ENCODE assay signal across 8 mouse cellular contexts in genomic region chr1:153308915-153309296, GRCm38 (mm10). TPM values are rescaled to one million over a fixed set of nuclear protein-coding genes. Genes with fewer than 3 reads are reported as not detected.
DNase-seq lines count a peak whose midpoint lies in the region; ATAC-seq and TF ChIP-seq lines count a peak whose summit lies in the region.

No protein-coding gene starts in this region.

- no peak for TF ChIP-seq CTCF in left cerebral cortex, adult 2 months (IDR thresholded peaks at IDR 0.05)
- TF ChIP-seq CTCF in brain, embryonic 14.5 days (IDR thresholded peaks at IDR 0.05; ENCODE audit: borderline replicate concordance, extremely low read depth, insufficient read depth, insufficient read length), result no peak

- 0 out of 2 replicates have a peak overlapping the region, but pooled peaks have one; percentile 39 for H3K9ac ChIP-seq in heart, embryonic 11.5 days (ENCODE audit: low read depth, low read length)
- no peak overlapping the region for H3K9ac ChIP-seq in limb, embryonic 15.5 days
- H3K9ac ChIP-seq in stomach, embryonic 15.5 days, result no peak overlapping the region

- intact Hi-C loops in left cerebral cortex, adult 2 months (cut with DNase I), result loop anchor here (1.0 to 2.0 kb wide), 2 partner anchors 21 to 24 kb away; partner anchors contain the start of gene Lamc1

- 56% methylated on average over 10 of the region's 10 CpGs for WGBS in heart, embryonic 11.5 days (ENCODE audit: insufficient replicate concordance)
- WGBS in limb, embryonic 15.5 days, result 39% methylated on average over 10 of the region's 10 CpGs
- 52% methylated on average over 10 of the region's 10 CpGs for WGBS in stomach, embryonic 15.5 days

- TF ChIP-seq POLR2A in brain, embryonic 14.5 days (IDR thresholded peaks at IDR 0.05; ENCODE audit: borderline replicate concordance, extremely low read depth, insufficient read depth, insufficient read length, poor library complexity, severe bottlenecking), result no peak

- DNase-seq in left cerebral cortex, adult 2 months (ENCODE audit: extremely low spot score in 1 of 2, low spot score in 2 of 2), result no peak
- DNase-seq in left cerebral cortex, adult 11 months (ENCODE audit: low spot score), result no peak
- DNase-seq in brain, embryonic 14.5 days (ENCODE audit: low read depth), result peak; percentile 73
- no peak for DNase-seq in cerebellum, adult 9-10 months
- no peak for DNase-seq in adrenal gland, adult 8-10 months

- H3K9me3 ChIP-seq in heart, embryonic 11.5 days (replicated peaks; ENCODE audit: control insufficient read depth, low read length), result no peaks in the 10 kb centered on the region
- H3K9me3 ChIP-seq in limb, embryonic 15.5 days, result no peaks in the 10 kb centered on the region
- H3K9me3 ChIP-seq in stomach, embryonic 15.5 days, result no peaks in the 10 kb centered on the region

- H3K27ac ChIP-seq in left cerebral cortex, adult 2 months, result peak overlapping the region; percentile 77
- H3K27ac ChIP-seq in heart, embryonic 11.5 days (ENCODE audit: low read depth, low read length), result peak overlapping the region; percentile 68; the same call in 1 of the 2 replicates
- peak overlapping the region; percentile 80 for H3K27ac ChIP-seq in limb, embryonic 15.5 days
- peak overlapping the region; percentile 86 for H3K27ac ChIP-seq in stomach, embryonic 15.5 days

- ATAC-seq in heart, embryonic 11.5 days (replicated peaks; ENCODE audit: insufficient number of reproducible peaks, low FRiP score, low TSS enrichment), result no peak
- peak; percentile 66 for ATAC-seq in limb, embryonic 15.5 days (ENCODE audit: insufficient number of reproducible peaks, low FRiP score, low TSS enrichment, low read depth)
- no peak for ATAC-seq in stomach, embryonic 15.5 days (ENCODE audit: insufficient read depth, low FRiP score, low read depth)

- H3K27me3 ChIP-seq in heart, embryonic 11.5 days (ENCODE audit: control insufficient read depth, insufficient read depth, low read length), result no peaks in the 10 kb centered on the region
- H3K27me3 ChIP-seq in limb, embryonic 15.5 days, result no peaks in the 10 kb centered on the region
- H3K27me3 ChIP-seq in stomach, embryonic 15.5 days (replicated peaks), result no peaks in the 10 kb centered on the region

- H3K4me3 ChIP-seq in left cerebral cortex, adult 2 months, result no peak overlapping the region
- H3K4me3 ChIP-seq in heart, embryonic 11.5 days (ENCODE audit: low read depth, low read length), result no peak overlapping the region
- H3K4me3 ChIP-seq in limb, embryonic 15.5 days, result no peak overlapping the region
- H3K4me3 ChIP-seq in stomach, embryonic 15.5 days (replicated peaks), result no peak overlapping the region

- H3K36me3 ChIP-seq in heart, embryonic 11.5 days (ENCODE audit: control insufficient read depth, insufficient read depth, low read length), result no peaks in the 10 kb centered on the region
- H3K36me3 ChIP-seq in limb, embryonic 15.5 days, result 0 out of 2 replicates have a peak, but pooled peaks cover 2% of the 10 kb centered on the region
- peaks cover 3% of the 10 kb centered on the region; the same call in 1 of the 2 replicates for H3K36me3 ChIP-seq in stomach, embryonic 15.5 days

- H3K4me2 ChIP-seq in heart, embryonic 11.5 days, result 0 out of 2 replicates have a peak overlapping the region, but pooled peaks have one; percentile 24
- H3K4me2 ChIP-seq in limb, embryonic 15.5 days, result peak overlapping the region; percentile 28
- peak overlapping the region; percentile 29; the same call in 1 of the 2 replicates for H3K4me2 ChIP-seq in stomach, embryonic 15.5 days

- peaks cover 28% of the 10 kb centered on the region for H3K4me1 ChIP-seq in heart, embryonic 11.5 days (ENCODE audit: control insufficient read depth, insufficient read depth, low read length)
- peaks cover 28% of the 10 kb centered on the region for H3K4me1 ChIP-seq in limb, embryonic 15.5 days
- peaks cover 24% of the 10 kb centered on the region for H3K4me1 ChIP-seq in stomach, embryonic 15.5 days

RNA-seq across cellular contexts. Expression of gene Lamc1, which starts 23.7 kb away (rescaled TPM):
- total RNA-seq in left cerebral cortex, adult 2 months (2021), result 10 to 100 TPM; 22.0 to 26.4 TPM
- polyA plus RNA-seq in brain, embryonic 14.5 days (2012; rRNA removed), result 39.7 and 57.6 TPM in 2 replicates
- polyA plus RNA-seq in heart, embryonic 11.5 days (2014; fragmentation: Nextera tagmentation; extraction: Ambion mirVana), result 87.6 and 98.2 TPM in 2 replicates
- 47.1 and 52.0 TPM in 2 replicates for polyA plus RNA-seq in limb, embryonic 15.5 days (2015; fragmentation: Nextera tagmentation; extraction: Ambion mirVana)
- polyA plus RNA-seq in stomach, embryonic 15.5 days (2015; fragmentation: Nextera tagmentation; extraction: Ambion mirVana), result 62.9 and 64.0 TPM in 2 replicates
- 10 to 100 TPM; 49.8 to 71.5 (median 61.8) TPM for total RNA-seq in adrenal gland, adult 8-10 months (2022)
